Mouse (Mus musculus): ENCODE data around the gene Icam2. TPM values are rescaled to one million over a fixed set of nuclear protein-coding genes. Genes with fewer than 3 reads are reported as not detected.
"Not testable (repeated sequence)": the region's sequence is repeated elsewhere in the genome, so short reads cannot be mapped to it uniquely, and the experiment has no call there.

Gene Icam2
- polyA plus RNA-seq, 1 experiment from 2014 or later, result 23.7 TPM

GRCm38 (mm10) chr11:106410011-106410410, 22.1 kb upstream of the Icam2 start:
- no peak for DNase-seq (ENCODE audit: low spot score)
- Histone ChIP-seq H3K9me3 (replicated peaks; ENCODE audit: control insufficient read depth, low read length) (no peaks in the 10 kb centered on the region), H3K4me1 (ENCODE audit: control insufficient read depth, insufficient read depth, low read length) (no peaks in the 10 kb centered on the region), H3K27ac (replicated peaks; ENCODE audit: low read depth, low read length) (no peak overlapping the region), H3K9ac (replicated peaks; ENCODE audit: low read length) (no peak overlapping the region), H3K36me3 (replicated peaks; ENCODE audit: control insufficient read depth, insufficient read depth, low read depth, low read length) (no peaks in the 10 kb centered on the region), H3K27me3 (ENCODE audit: control insufficient read depth, insufficient read depth, low read length) (no peaks in the 10 kb centered on the region), H3K4me3 (ENCODE audit: low read depth, low read length) (no peak overlapping the region), H3K4me2 (ENCODE audit: low read depth, low read length) (no peak overlapping the region)
- no peak for ATAC-seq (replicated peaks; ENCODE audit: insufficient number of reproducible peaks, low FRiP score, low TSS enrichment, low read depth)
- whole genome bisulfite sequencing, result 68% methylated on average over 4 of the region's 4 CpGs

- no peak overlapping the region for H3K4me2 ChIP-seq (ENCODE audit: low read depth, low read length)
- H3K4me3 ChIP-seq (ENCODE audit: low read depth, low read length), result no peak overlapping the region
- DNase-seq (ENCODE audit: low spot score) (no peak), ATAC-seq (replicated peaks; ENCODE audit: insufficient number of reproducible peaks, low FRiP score, low TSS enrichment, low read depth) (no peak)
- H3K4me1 ChIP-seq (ENCODE audit: control insufficient read depth, insufficient read depth, low read length), result no peaks in the 10 kb centered on the region
- H3K27me3 ChIP-seq (ENCODE audit: control insufficient read depth, insufficient read depth, low read length), result no peaks in the 10 kb centered on the region
- 91% methylated on average over 8 of the region's 8 CpGs for WGBS
- H3K9ac ChIP-seq (replicated peaks; ENCODE audit: low read length), result no peak overlapping the region
- no peak overlapping the region for H3K27ac ChIP-seq (replicated peaks; ENCODE audit: low read depth, low read length)
- no peaks in the 10 kb centered on the region for H3K9me3 ChIP-seq (replicated peaks; ENCODE audit: control insufficient read depth, low read length)
- H3K36me3 ChIP-seq (replicated peaks; ENCODE audit: control insufficient read depth, insufficient read depth, low read depth, low read length), result no peaks in the 10 kb centered on the region
These were observed 10.6 kb upstream of the Icam2 start for GRCm38 (mm10) chr11:106398481-106398880.

DNA sequence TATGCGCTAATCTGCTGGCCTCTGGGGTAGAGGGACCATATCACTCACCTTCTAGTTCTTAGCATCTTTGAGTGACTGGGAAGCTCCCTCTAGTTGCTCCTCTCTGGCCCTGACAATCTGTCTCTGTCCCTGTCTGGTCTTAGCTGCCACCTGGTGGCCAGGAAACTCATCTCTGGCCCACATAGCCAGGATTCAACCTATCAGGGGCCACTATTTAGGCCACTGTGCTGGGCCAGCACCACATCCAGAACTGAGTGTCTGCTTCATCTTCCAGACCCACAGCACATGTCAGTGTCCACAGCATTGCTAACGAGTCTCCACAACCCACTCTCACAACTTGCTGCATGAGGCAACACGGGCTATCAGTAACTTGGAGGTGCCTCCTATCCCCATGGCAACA, 9.8 kb upstream of the Icam2 start:
- H3K36me3 ChIP-seq (replicated peaks; ENCODE audit: control insufficient read depth, insufficient read depth, low read depth, low read length), result no peaks in the 10 kb centered on the region
- H3K27ac ChIP-seq (replicated peaks; ENCODE audit: low read depth, low read length), result no peak overlapping the region
- no peak overlapping the region for H3K4me2 ChIP-seq (ENCODE audit: low read depth, low read length)
- no peak overlapping the region for H3K9ac ChIP-seq (replicated peaks; ENCODE audit: low read length)
- no peaks in the 10 kb centered on the region for H3K27me3 ChIP-seq (ENCODE audit: control insufficient read depth, insufficient read depth, low read length)
- H3K4me1 ChIP-seq (ENCODE audit: control insufficient read depth, insufficient read depth, low read length), result no peaks in the 10 kb centered on the region
- H3K9me3 ChIP-seq (replicated peaks; ENCODE audit: control insufficient read depth, low read length), result no peaks in the 10 kb centered on the region
- H3K4me3 ChIP-seq (ENCODE audit: low read depth, low read length), result no peak overlapping the region
- ATAC-seq (replicated peaks; ENCODE audit: insufficient number of reproducible peaks, low FRiP score, low TSS enrichment, low read depth) (no peak), DNase-seq (ENCODE audit: low spot score) (no peak)
- 88% methylated on average over 3 of the region's 3 CpGs for WGBS

DNA sequence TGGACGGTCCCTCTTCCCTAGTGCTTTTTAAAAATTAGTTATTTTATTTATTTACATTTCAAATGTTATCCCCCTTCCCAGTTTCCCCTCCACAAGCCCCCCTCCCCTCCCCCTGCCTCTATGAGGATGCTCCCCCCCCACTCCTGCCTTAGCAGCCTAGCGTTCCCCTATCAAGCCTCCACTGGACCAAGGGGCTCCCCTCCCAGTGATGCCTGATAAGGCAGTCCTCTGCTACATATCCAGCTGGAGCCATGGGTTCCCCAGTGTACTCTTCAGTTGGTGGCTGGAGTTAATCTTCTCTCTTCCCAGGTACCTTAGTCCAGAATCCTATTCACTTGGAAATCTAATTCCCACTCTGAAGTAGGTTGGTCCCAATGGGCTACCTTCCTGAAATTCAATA, 6.2 kb upstream of the Icam2 start:
- H3K9me3 ChIP-seq (replicated peaks; ENCODE audit: control insufficient read depth, low read length); ATAC-seq (replicated peaks; ENCODE audit: insufficient number of reproducible peaks, low FRiP score, low TSS enrichment, low read depth); DNase-seq (ENCODE audit: low spot score); H3K27ac ChIP-seq (replicated peaks; ENCODE audit: low read depth, low read length); H3K9ac ChIP-seq (replicated peaks; ENCODE audit: low read length); H3K4me1 ChIP-seq (ENCODE audit: control insufficient read depth, insufficient read depth, low read length); H3K36me3 ChIP-seq (replicated peaks; ENCODE audit: control insufficient read depth, insufficient read depth, low read depth, low read length); H3K4me2 ChIP-seq (ENCODE audit: low read depth, low read length); H3K4me3 ChIP-seq (ENCODE audit: low read depth, low read length); H3K27me3 ChIP-seq (ENCODE audit: control insufficient read depth, insufficient read depth, low read length): not testable (repeated sequence)
- 72% methylated on average over 2 of the region's 2 CpGs for WGBS

GRCm38 (mm10) chr11:106393331-106393616, 5.4 kb upstream of the Icam2 start:
- WGBS, result 49% methylated on average over 4 of the region's 4 CpGs
- Histone ChIP-seq H3K4me2 (ENCODE audit: low read depth, low read length) (no peak overlapping the region), H3K4me1 (ENCODE audit: control insufficient read depth, insufficient read depth, low read length) (no peaks in the 10 kb centered on the region), H3K9ac (replicated peaks; ENCODE audit: low read length) (no peak overlapping the region), H3K27me3 (ENCODE audit: control insufficient read depth, insufficient read depth, low read length) (no peaks in the 10 kb centered on the region), H3K27ac (replicated peaks; ENCODE audit: low read depth, low read length) (no peak overlapping the region), H3K4me3 (ENCODE audit: low read depth, low read length) (no peak overlapping the region), H3K36me3 (replicated peaks; ENCODE audit: control insufficient read depth, insufficient read depth, low read depth, low read length) (no peaks in the 10 kb centered on the region), H3K9me3 (replicated peaks; ENCODE audit: control insufficient read depth, low read length) (no peaks in the 10 kb centered on the region)
- DNase-seq (ENCODE audit: low spot score), result no peak
- no peak for ATAC-seq (replicated peaks; ENCODE audit: insufficient number of reproducible peaks, low FRiP score, low TSS enrichment, low read depth)

DNA sequence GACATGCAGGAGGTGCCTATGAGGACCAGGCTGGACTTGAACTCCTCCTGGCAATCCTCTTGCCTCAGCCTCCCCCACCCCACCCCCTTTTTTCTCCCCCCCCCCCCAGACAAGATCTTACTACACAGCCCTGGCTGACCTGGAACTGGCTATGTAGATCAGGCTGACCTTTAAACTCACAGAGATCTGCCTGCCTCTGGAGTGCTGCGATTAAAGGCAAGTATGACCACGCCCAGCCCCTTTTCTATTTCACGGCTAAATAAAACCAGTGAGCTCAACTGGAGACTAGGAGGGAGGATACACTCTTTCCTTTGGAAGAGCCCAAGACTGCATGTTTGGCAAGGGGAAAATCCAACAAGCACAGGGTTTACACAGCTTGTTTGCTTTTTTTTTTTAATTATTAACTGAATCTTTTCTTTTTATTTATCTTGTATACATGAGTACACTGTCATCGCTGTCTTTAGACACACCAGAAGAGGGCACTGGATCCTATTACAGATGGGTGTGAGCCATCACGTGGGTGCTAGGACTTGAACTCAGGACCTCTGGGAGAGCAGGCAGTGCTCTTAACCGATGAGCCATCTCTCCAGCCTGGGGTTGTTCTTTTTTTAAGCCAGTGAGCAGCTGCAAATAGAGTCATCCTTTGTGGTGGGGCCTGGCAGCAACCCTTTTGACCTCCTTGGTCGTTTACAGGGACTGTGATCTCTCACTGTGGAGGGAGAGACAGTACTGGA, 4.9 kb upstream of the Icam2 start:
- no peak overlapping the region for H3K27ac ChIP-seq (replicated peaks; ENCODE audit: low read depth, low read length)
- WGBS, result 68% methylated on average over 7 of the region's 7 CpGs
- ATAC-seq (replicated peaks; ENCODE audit: insufficient number of reproducible peaks, low FRiP score, low TSS enrichment, low read depth) (no peak), DNase-seq (ENCODE audit: low spot score) (no peak)
- no peak overlapping the region for H3K4me2 ChIP-seq (ENCODE audit: low read depth, low read length)
- H3K4me1 ChIP-seq (ENCODE audit: control insufficient read depth, insufficient read depth, low read length), result no peaks in the 10 kb centered on the region
- no peaks in the 10 kb centered on the region for H3K9me3 ChIP-seq (replicated peaks; ENCODE audit: control insufficient read depth, low read length)
- H3K36me3 ChIP-seq (replicated peaks; ENCODE audit: control insufficient read depth, insufficient read depth, low read depth, low read length), result no peaks in the 10 kb centered on the region
- no peak overlapping the region for H3K9ac ChIP-seq (replicated peaks; ENCODE audit: low read length)
- H3K27me3 ChIP-seq (ENCODE audit: control insufficient read depth, insufficient read depth, low read length), result no peaks in the 10 kb centered on the region
- no peak overlapping the region for H3K4me3 ChIP-seq (ENCODE audit: low read depth, low read length)

- H3K9ac ChIP-seq (replicated peaks; ENCODE audit: low read length), result no peak overlapping the region
- DNase-seq (ENCODE audit: low spot score), result peak; percentile 87
- no peaks in the 10 kb centered on the region for H3K4me1 ChIP-seq (ENCODE audit: control insufficient read depth, insufficient read depth, low read length)
- no peaks in the 10 kb centered on the region for H3K9me3 ChIP-seq (replicated peaks; ENCODE audit: control insufficient read depth, low read length)
- no peak overlapping the region for H3K27ac ChIP-seq (replicated peaks; ENCODE audit: low read depth, low read length)
- 33% methylated on average over 6 of the region's 6 CpGs for WGBS
- H3K36me3 ChIP-seq (replicated peaks; ENCODE audit: control insufficient read depth, insufficient read depth, low read depth, low read length), result no peaks in the 10 kb centered on the region
- ATAC-seq (replicated peaks; ENCODE audit: insufficient number of reproducible peaks, low FRiP score, low TSS enrichment, low read depth), result no peak
- no peaks in the 10 kb centered on the region for H3K27me3 ChIP-seq (ENCODE audit: control insufficient read depth, insufficient read depth, low read length)
- H3K4me2 ChIP-seq (ENCODE audit: low read depth, low read length), result no peak overlapping the region
- no peak overlapping the region for H3K4me3 ChIP-seq (ENCODE audit: low read depth, low read length)
These were observed 3.8 kb upstream of the Icam2 start for GRCm38 (mm10) chr11:106391546-106392188.

GRCm38 (mm10) chr11:106390757-106391156, 2.9 kb upstream of the Icam2 start:
- H3K4me1 ChIP-seq (ENCODE audit: control insufficient read depth, insufficient read depth, low read length), result no peaks in the 10 kb centered on the region
- no peaks in the 10 kb centered on the region for H3K36me3 ChIP-seq (replicated peaks; ENCODE audit: control insufficient read depth, insufficient read depth, low read depth, low read length)
- H3K27ac ChIP-seq (replicated peaks; ENCODE audit: low read depth, low read length), result no peak overlapping the region
- no peak for DNase-seq (ENCODE audit: low spot score)
- ATAC-seq (replicated peaks; ENCODE audit: insufficient number of reproducible peaks, low FRiP score, low TSS enrichment, low read depth), result no peak
- H3K27me3 ChIP-seq (ENCODE audit: control insufficient read depth, insufficient read depth, low read length), result no peaks in the 10 kb centered on the region
- no peaks in the 10 kb centered on the region for H3K9me3 ChIP-seq (replicated peaks; ENCODE audit: control insufficient read depth, low read length)
- H3K4me2 ChIP-seq (ENCODE audit: low read depth, low read length), result no peak overlapping the region
- 70% methylated on average over 3 of the region's 3 CpGs for WGBS
- no peak overlapping the region for H3K4me3 ChIP-seq (ENCODE audit: low read depth, low read length)
- no peak overlapping the region for H3K9ac ChIP-seq (replicated peaks; ENCODE audit: low read length)

All from embryonic facial prominence, embryonic 11.5 days (tissue).